Mouse (Mus musculus): ENCODE measurements around the gene Fam83f.

Gene Fam83f

DNA sequence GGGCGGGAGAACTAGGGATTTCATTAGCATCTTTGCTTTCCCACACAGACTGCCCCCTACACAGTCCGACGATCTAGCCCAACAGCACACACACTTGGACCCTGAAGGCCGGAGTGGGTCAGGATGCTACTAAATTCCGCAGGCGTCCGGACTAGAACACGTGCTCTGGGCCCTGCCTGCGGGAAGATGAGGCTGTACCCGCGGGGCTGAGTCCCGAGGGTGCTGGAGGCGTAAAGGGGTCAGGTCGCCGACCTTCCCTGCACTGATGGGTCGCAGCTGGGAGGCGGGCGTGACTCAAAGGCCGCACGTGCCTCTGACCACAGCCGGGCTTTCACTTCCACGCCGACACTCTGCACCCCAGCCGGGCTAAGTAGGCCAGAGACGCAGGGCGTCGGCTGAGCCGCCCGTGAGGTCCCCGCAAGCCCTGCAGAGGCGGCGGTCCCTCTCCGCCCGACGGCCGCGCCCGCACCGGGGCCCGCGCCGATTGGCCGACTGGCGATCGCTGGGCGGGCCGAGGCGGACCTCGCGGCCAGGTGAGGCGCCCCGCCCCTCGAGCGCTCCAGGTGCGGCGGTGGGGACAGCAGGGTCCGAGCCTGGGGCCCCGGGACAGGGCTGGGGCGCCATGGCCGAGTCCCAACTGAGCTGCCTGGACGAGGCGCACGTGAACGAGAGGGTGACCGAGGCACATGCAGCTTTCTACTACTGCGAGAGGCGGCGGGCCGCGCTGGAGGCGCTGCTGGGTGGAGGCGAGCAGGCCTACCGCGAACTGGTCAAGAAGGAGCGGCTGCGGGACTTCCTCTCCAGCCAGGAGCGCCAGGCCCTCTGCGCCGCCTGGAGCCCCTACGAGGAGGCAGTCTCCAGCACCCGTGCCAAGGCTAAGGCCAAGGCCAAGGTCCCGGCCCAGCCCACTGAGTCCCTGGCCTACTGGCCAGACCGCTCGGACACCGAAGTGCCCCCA lies at the start of gene Fam83f:
Gene Fam83f, plus strand, starts transcription at position 553 of the 958 bp plus-strand sequence.
- DNase-seq (ENCODE audit: low spot score in 2 of 2), result peak; percentile 43 to 59

DNA sequence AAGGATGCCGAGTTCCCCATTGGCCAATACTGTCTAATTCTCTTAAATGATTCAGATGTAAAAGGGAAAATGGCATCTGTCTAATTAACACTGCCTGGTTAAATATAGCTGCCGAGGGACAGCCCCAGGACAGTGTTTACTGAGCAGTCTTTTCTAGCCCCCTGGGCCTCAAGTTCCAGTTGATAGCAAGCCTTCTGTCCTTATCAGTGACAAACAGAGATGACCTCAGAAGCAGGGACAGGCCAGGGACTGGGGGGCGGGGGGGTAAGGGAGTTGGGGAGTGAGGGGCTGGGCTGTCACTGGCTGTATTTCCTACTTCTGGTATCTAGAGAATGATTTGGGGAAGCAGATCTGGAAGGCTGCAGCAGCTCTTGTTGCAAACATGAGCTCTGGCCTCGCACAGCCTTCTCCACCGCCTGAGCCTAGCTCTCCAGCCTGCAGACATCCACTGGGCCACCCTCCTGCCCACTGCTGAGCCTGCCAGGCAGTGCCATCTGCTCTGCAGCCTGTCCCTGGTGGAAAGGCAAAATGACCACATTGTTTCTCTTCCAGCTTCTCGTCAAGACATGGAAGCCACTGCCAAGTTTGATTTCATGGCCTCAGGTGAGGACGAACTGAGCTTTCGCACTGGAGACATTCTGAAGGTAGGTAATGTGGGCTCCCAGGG lies 48.3 kb upstream of the Fam83f start:
- no peak for DNase-seq (ENCODE audit: low spot score in 2 of 2)

DNA sequence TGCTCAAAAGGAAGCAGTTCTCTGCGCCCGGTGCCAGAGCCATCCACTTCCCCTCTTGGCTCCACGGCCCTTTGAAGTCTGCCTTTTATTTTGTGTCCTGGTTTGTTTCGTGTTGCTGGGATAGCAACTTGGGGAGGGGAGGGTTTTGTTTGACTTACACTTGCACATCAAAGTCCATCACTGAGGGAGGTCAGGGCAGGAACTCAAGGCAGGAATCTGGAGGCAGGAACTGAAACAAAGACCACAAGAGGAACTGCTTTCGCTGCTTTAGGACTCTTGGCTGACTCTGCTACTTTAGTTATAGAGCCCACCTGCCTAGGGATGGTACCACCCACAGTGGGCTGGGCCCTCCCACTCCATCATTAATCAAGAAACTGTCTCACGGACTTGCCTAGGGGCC lies 45.2 kb upstream of the Fam83f start:
- DNase-seq (ENCODE audit: low spot score in 2 of 2), result no peak

DNA sequence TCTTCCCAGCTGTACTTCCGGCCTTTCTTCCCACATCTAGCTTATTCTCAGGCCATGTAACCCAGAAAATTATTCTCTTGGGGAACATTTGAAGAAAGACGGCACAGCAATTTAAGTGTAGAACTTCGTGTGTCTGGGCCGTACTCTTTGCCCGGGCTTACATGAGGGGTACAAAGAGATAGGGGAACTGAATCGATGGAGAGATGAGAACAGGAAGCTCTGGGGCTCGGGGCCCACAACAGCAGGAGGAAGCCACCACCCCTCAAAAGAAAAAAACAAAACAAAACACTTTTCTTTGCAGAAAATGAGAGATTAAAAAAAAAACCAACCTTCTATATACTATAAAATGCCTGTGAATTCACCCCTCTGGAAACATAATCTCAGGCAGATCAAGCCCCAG lies 41.5 kb upstream of the Fam83f start:
- no peak for DNase-seq (ENCODE audit: low spot score in 2 of 2)

DNA sequence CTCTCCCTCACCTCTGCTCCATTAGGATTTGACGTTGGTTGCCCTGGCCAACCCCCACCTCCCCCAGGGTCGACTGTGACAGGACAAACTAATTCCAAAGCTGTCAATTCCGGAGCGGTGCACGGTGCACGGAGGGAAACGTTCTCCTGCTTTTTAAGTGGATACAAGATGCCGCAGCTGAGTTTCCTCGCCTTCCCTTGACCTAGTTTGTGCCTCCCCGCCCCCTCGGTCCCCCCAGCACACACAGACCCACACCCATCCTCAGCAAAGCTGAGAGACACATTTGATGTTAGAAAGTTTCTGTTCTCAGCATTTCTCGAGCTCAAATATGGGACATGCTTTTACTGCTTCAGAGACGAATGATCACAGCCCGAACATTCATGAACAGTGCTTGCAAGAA lies 40.9 kb upstream of the Fam83f start:
- no peak for DNase-seq (ENCODE audit: low spot score in 2 of 2)

DNA sequence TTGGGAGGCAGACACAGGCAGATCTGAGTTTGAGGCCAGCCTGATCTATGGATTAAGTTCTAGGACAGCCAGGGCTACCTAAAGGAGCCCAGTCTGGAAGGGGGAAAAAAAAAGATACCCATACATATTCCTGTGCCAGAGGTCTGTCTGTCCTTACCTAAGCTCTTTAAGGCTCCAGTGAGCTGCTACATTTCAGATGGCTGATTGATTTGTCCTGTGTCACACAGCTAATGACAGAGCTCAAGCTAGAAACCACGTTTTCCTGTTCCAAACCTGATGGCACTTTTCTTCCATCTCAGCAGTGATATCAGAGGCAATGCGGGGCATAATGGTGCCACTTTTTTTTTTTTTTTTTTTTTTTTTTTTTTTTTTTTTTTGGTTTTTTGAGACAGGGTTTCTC lies 40.3 kb upstream of the Fam83f start:
- no peak for DNase-seq (ENCODE audit: low spot score in 2 of 2)

DNA sequence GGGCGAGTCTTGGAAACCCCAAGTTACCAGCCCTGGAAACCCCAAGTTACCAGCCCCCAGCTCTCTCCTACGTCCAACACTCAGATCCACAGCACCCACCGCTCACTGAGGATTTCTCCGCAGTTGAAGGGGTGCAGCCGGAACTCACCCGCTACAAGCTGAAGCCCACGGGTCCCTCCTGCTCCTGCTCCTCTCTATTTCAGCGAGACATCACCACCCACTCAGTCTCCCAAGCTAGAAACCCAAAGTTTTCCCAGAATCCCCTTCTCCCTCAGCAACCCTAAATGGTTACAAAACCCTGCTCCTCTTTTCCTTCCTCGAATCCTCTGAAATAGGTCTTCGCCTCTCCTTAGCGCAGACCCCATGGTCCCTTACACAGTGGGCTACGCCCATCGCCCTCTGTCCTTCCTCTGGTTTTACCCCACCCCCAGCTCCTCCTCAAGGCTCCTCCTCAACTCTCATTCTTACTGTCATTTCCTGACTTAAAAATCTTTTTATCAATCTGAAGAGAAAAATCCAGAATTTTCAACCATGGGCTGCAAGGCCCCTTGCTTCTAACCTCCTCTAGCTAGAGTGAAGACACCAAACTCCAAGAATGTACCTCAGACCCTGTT lies 39.3 kb upstream of the Fam83f start:
- no peak for DNase-seq (ENCODE audit: low spot score in 2 of 2)

DNA sequence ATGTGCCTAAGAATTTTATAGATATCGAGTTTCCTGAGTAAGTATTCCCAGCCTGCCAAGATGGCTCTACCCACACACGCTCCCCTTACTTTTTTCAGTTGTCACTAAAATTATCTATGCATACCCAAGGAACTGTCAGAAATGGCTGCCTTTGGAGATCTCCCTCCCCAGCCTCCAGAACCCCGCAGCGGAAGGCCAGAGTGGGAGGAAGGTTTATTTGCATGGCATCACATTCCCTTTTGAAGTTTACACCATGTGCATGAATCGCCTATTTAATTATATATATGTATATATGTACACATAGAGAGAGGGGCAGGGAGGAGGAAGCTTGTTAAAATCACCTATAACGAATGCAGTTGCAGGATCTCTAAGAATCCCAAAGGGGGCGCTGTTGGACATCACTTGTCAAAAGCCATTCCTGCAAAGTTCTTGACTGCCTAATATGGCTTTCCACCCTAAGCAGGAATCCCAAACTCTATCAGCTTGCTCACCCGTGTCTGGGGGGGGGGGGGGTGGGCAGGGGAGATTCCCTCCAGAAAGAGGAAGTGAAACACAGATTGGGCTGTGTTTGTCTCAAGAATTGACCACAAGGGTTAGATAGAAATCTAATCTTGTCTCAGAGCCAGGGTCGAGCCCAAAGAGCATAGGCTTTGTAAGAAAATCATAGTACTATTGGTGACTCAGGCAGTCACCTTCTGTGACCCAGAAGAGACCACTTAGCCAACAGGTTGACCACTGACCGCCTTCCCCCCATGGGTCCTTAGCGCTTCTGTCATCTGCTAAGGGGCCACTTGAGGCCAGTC lies 37.1 kb upstream of the Fam83f start:
- DNase-seq (ENCODE audit: low spot score in 2 of 2), result peak in 1 of 2 experiments; percentile 13

DNA sequence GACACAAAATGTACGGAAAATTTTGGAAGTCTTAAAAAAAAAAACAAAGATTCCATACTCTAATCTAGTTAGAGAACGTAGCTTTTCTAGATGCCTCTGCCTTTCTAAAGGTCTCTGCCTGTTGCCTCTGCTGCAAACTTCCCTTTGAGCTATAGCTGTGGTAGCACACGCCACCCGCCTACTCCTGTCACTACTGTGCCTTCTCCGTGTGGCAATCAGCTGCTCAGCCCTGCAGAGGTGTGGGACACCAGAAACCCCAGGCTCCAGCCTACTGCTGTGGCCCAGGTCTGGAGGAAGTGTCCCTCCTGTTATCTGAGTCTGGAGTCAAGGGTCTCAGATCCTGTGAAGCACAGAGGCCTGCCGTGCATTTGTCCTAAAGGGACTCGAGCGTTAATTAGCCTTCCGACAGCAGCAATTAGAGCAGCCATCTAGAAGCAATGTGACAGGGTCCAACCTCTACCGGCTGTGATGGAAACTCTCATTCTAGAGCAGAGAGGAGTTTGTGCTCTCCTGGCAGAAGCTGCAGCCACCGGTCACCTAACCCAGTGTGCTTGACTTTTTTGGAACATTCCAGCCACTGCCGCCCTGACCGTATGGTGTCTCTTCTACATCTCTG lies 34.8 kb upstream of the Fam83f start:
- no peak for DNase-seq (ENCODE audit: low spot score in 2 of 2)

DNA sequence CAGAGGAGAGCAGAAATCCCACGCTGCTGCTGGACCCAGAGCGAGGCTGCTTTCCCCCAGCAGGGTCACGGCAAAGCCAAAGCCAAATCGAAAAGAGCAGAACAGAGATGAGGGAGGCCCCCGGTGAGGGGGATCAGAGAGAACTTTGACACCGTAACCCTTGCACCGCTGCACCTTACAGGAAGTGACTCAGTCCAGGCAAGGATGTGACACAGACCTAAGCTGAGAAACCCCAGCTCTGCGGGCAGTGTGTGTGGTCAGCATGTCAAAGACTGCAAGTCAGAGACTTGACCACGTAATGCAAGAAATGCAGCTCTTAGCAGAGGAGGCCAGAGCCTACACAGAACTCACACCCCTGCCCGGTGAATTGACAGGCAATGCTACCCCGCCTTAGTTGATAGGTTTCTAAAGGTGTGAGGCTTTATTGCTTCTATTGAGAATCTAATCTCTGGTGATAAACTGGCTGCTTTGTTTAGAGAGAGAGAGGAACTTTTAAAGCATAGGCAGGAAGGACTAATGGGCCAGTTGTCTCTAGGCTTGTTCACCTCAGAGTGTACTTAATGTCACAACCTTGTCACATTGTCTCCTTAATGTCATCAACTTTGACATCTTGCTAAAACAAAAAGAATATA lies 32.5 kb upstream of the Fam83f start:
- no peak for DNase-seq (ENCODE audit: low spot score in 2 of 2)

DNA sequence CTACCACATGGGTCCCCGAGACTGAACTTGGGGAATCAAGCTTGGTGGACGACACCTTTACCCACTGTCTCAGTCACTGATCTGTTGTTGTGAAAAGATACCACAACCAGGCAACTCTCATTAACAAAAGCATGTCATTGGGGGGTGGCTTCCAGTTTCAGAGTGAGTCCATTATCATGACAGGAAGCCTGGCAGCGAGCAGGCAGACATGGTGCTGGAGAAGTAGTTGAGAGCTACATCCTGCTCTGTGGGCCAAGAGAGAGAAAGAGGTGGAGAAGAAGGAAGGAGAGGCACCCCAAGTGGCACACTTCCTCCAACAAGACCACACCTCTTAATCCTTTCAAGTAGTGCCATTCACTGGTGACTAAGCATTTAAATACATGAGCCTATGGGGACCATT lies 31.8 kb upstream of the Fam83f start:
- DNase-seq (ENCODE audit: low spot score in 2 of 2), result no peak

DNA sequence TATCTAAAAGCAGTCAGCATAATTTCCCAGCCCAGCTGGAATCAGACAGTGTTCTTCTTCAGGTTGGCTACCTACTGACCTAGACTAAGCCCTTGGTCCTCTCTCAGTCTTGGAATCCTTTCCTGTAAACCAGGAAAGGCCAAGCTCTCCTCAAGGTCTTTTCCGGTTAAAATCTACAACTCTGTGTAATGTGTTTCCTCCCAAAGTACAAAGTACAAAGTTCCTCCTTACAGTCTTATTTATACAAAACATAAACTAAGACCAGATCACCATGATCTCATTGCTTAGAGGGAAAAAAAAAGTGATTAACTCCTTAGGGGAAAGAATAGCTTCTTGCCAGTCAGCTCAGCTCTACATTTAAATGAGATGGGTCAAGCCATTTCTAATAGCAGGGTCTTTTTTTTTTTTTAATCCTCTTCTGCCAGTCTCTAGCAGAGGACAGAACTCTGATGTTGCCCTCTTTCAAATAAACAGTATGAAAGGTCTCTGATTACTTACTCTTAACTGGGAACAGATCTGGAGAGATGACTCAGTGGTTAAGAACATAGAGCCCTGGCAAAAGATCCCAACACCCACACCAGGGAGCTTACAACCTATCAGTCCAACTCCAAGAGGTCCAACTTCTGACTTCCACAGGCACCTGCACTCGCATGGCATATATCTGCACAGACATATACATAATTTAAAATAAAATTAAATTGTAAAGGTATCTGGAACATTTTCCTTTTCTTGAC lies 29.8 kb upstream of the Fam83f start:
- DNase-seq (ENCODE audit: low spot score in 2 of 2), result no peak

DNA sequence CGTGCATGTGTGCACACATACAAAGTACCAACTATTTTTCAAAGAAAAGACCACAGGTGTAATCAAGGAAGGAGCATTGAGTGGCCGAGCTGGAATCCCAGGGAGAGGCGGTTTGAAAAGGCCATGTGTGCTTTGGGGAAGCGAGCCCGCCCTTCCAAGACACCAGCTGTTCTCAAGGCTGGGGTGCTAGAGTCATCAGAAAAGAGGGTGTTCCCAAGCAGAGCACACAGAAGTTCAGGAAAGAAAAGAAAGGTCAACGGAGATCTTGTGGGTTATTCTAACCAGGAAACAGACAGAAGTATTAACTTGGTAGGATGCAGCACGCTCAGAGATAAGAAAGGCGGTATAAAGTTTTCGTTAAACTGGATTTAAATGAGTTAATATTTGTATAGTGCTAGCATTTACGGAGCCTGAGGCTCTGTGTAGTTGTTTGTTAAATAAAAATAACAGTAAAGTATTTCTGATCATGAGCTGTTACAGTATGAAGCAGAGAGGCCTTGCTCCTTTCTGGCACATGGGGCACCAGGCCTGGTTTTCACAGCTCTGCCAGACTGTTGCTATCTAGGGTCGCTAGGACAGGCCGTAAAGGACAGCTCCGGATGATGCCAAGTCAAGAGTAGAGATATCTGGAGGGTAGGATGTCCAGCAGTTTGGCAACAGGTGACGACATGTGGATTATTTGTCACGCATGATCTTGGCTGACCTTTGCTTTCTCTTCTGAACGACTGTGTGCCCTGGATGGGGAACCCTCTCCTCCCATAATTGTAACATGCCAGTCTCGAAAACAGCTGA lies 26.4 kb upstream of the Fam83f start:
- DNase-seq (ENCODE audit: low spot score in 2 of 2), result peak in 1 of 2 experiments; percentile 9

DNA sequence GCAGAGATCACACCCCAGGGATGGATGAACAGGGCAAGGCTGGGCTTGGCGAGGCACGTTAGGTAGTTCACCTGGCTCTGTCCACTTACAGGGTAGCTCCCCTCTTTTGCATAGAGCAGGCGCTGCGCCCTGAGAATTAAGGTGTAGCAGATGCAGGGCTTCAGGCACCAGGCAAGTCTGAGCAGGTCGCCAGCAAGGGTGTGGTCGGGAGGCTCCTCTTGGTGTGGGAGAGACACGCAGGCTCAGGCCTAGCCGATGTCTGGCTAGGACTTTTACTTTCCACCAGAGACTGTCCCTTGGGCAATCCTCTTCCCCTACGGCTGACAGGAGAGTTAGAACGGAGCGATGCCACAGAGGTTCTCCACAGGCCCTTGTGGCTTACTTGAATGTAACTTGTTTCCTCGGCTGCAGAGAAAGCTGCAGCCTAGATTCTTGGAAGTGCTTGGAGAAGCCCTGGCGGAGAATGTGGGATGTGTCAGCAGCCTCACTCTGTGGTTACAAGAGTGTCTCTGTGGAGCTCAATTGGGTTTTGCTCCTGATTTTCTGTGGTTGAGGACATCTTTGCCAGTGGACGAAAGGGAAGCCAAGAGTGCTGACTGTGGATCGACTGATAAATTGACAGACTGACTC lies 22.6 kb upstream of the Fam83f start:
- DNase-seq (ENCODE audit: low spot score in 2 of 2), result no peak

DNA sequence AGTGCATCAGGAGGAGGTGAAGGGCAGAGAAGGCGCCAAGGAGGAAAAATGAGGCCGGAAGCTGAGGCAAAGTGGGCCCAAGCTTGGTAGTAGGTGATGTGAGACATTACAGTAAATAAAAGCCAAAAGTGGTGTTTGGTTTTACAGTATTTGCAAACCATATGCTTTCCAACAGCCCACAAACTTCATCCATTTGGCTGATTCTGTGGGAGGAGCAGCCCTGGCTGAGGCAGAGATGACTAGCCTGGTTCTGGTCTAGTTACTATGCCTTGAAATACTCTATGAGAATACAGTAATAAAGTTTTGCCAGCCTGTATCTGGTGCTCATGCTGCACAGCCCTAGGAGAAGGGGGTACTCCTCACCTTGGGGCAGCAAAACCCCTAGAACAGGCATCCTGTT lies 21.2 kb upstream of the Fam83f start:
- no peak for DNase-seq (ENCODE audit: low spot score in 2 of 2)

DNA sequence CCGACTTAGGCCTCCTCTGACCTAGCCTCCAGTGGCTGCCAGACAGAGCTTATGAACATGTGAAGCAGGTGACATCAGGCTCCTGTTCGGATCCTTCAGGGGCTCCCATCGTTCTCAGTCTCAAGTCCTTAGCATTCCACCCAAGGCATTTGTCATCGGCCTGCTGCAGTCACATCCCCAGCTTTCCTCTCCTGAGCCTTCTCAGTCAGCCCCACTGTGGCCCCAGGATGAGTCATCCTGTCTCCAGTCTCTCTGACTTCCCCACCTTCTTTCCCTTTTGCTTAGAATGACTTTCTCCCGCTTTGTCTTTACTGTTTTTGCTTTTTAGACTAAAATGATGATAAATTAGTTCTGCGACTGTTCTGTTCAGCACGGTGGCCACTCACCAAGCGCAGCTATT lies 17.8 kb upstream of the Fam83f start:
- DNase-seq (ENCODE audit: low spot score in 2 of 2), result no peak

DNA sequence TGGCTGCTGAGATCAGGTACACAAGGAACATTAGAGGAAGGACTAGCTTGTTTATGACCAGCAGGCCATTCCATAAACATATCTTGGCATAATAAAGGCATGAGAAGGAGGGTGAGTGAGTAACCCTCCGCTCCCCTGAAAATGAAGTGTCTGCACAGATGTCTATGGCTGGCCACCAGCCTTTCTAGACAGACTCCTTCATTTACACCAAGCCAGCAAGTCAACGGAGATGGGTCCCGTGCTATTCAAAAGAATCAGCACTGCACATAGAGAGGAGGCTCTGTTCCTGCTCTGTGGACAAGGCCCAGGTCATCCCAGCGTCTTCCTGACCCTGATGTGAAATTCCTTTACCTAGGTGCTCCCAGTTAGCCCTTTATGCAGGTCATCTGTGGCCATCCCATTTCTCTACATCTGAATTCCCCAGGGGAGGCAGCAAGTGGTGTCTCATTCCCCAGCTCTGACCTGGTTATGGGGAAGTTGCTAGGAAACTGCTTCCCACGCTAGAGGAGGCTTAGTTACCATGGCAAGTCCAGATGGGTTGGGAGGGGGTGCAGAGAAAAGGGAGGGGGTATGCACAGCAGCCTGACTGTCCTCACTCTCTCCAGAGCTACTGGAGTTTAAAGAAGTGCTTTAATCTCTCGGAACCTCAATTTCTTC lies 12.7 kb upstream of the Fam83f start:
- no peak for DNase-seq (ENCODE audit: low spot score in 2 of 2)

DNA sequence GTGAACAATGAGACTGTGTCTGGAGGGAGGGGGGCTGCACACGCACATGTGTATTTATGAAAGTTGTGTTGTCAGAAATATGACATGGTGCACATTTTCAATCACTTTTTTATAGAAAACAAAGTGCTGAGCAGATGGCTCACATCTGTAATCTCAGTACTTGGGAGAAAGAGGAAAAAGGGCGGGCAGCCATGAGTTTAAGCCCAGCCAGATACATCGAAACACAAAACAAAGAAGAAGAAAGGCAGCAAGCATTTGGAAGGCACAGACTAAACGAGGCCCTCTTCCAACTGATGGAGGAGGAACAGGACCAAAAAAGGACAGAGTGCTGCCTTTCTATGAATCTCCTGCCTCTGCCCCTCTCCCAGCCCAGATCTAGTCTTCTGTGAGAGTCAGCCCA lies 10.7 kb upstream of the Fam83f start:
- DNase-seq (ENCODE audit: low spot score in 2 of 2), result no peak
